In genomic region chr5:147058661-147059060, GRCm38 (mm10) we compare ENCODE assay signal across 22 mouse cellular contexts. TPM values are rescaled to one million over a fixed set of nuclear protein-coding genes. Genes with fewer than 3 reads are reported as not detected.
DNase-seq lines count a peak whose midpoint lies in the region; ATAC-seq and TF ChIP-seq lines count a peak whose summit lies in the region.
"Had no signal": no experiment of that assay in that cellular context is flagged by ENCODE, and none has a peak within 500 bp of the region (broad histone marks: within the 10 kb centered on the region; RNA-seq: fewer than 3 reads in every experiment).

No protein-coding gene starts in this region.

- no peaks in the 10 kb centered on the region for H3K9me3 ChIP-seq in lung, postnatal 0 days (ENCODE audit: low read length)
- no peaks in the 10 kb centered on the region for H3K9me3 ChIP-seq in stomach, embryonic 15.5 days
- H3K9me3 ChIP-seq: embryonic facial prominence, embryonic 13.5 days; heart, embryonic 15.5 days; hindbrain, embryonic 10.5 days; limb, embryonic 15.5 days; megakaryocyte, embryonic 14.5 days had no signal

- no peak for ATAC-seq in lung, postnatal 0 days
- ATAC-seq in stomach, embryonic 15.5 days (ENCODE audit: insufficient read depth, low FRiP score, low read depth): no peak
- ATAC-seq in CD4-positive, CD25-positive, alpha-beta regulatory T cell, adult 4 months: no peak
- ATAC-seq: forebrain, embryonic 14.5 days; inflammation-experienced regulatory T-cells, adult 6 months; Patski had no signal

- no peak for DNase-seq in lung, postnatal 0 days (ENCODE audit: low spot score)
- DNase-seq in lung, adult 2 months: no peak
- peak; percentile 71 for DNase-seq in cerebellum, adult 11 months
- peak; percentile 71 to 75 for DNase-seq in cerebellum, postnatal 10 days
- no peak for DNase-seq in kidney, adult 9 months
- DNase-seq in layer of hippocampus, postnatal 25 days (ENCODE audit: extremely low spot score in 1 of 2, low spot score in 1 of 2): no peak
- DNase-seq: adrenal gland, postnatal 10 days; gastrocnemius, postnatal 25 days; kidney, adult 2 months; kidney, postnatal 14 days; right cerebral cortex, postnatal 25 days; thymus, postnatal 36 days had no signal

- H3K9ac ChIP-seq in lung, postnatal 0 days (replicated peaks; ENCODE audit: low read depth): no peak overlapping the region
- no peak overlapping the region for H3K9ac ChIP-seq in stomach, embryonic 15.5 days
- H3K9ac ChIP-seq: embryonic facial prominence, embryonic 13.5 days; heart, embryonic 15.5 days; limb, embryonic 15.5 days had no signal

- peaks cover 14% of the 10 kb centered on the region; the same call in 1 of the 2 replicates for H3K4me1 ChIP-seq in lung, postnatal 0 days (ENCODE audit: insufficient read depth, low read depth, low read length)
- H3K4me1 ChIP-seq in lung, adult 2 months (ENCODE audit: control insufficient read depth, insufficient read depth, low read length): peaks cover 25% of the 10 kb centered on the region
- peaks cover 9% of the 10 kb centered on the region; the same call in 1 of the 2 replicates for H3K4me1 ChIP-seq in stomach, embryonic 15.5 days

- H3K36me3 ChIP-seq in lung, postnatal 0 days (ENCODE audit: insufficient read depth, low read length): no peaks in the 10 kb centered on the region
- H3K36me3 ChIP-seq in stomach, embryonic 15.5 days: no peaks in the 10 kb centered on the region
- H3K36me3 ChIP-seq: embryonic facial prominence, embryonic 13.5 days; heart, embryonic 15.5 days; hindbrain, embryonic 10.5 days; limb, embryonic 15.5 days had no signal

- H3K4me2 ChIP-seq in lung, postnatal 0 days (replicated peaks; ENCODE audit: low read depth, low read length): no peak overlapping the region
- H3K4me2 ChIP-seq in stomach, embryonic 15.5 days: no peak overlapping the region
- H3K4me2 ChIP-seq: embryonic facial prominence, embryonic 13.5 days; heart, embryonic 15.5 days; limb, embryonic 15.5 days had no signal

- no peak for TF ChIP-seq POLR2A in lung, adult 2 months (IDR thresholded peaks at IDR 0.05; ENCODE audit: borderline replicate concordance, extremely low read depth, low read depth, low read length)

- no peaks in the 10 kb centered on the region for H3K27me3 ChIP-seq in lung, postnatal 0 days (replicated peaks; ENCODE audit: insufficient read depth, low read length)
- no peaks in the 10 kb centered on the region for H3K27me3 ChIP-seq in stomach, embryonic 15.5 days (replicated peaks)
- H3K27me3 ChIP-seq: embryonic facial prominence, embryonic 13.5 days; heart, embryonic 15.5 days; limb, embryonic 15.5 days; megakaryocyte, embryonic 14.5 days; Patski had no signal

- H3K27ac ChIP-seq in lung, postnatal 0 days (ENCODE audit: low read length): peak overlapping the region; percentile 55
- H3K27ac ChIP-seq in stomach, embryonic 15.5 days: peak overlapping the region; percentile 9; the same call in 1 of the 2 replicates
- H3K27ac ChIP-seq: embryonic facial prominence, embryonic 13.5 days; heart, embryonic 15.5 days; hindbrain, embryonic 10.5 days; limb, embryonic 15.5 days had no signal

- TF ChIP-seq EP300 in lung, postnatal 0 days (IDR thresholded peaks at IDR 0.05): no peak

- H3K4me3 ChIP-seq in lung, postnatal 0 days (ENCODE audit: low read depth, low read length): no peak overlapping the region
- H3K4me3 ChIP-seq in lung, adult 2 months (replicated peaks; ENCODE audit: extremely low read depth, low read depth, low read length): no peak overlapping the region
- H3K4me3 ChIP-seq in stomach, embryonic 15.5 days (replicated peaks): no peak overlapping the region
- H3K4me3 ChIP-seq: embryonic facial prominence, embryonic 13.5 days; heart, embryonic 15.5 days; hindbrain, embryonic 10.5 days; limb, embryonic 15.5 days had no signal

- no peak for TF ChIP-seq CTCF in lung, postnatal 0 days (IDR thresholded peaks at IDR 0.05)
- TF ChIP-seq CTCF in lung, adult 2 months (IDR thresholded peaks at IDR 0.05; ENCODE audit: insufficient read depth, low read length): no peak

- WGBS in lung, postnatal 0 days: 91% methylated on average over 5 of the region's 5 CpGs
- 86% methylated on average over 5 of the region's 5 CpGs for WGBS in lung, adult 2 months
- WGBS in stomach, embryonic 15.5 days: 88% methylated on average over 5 of the region's 5 CpGs

RNA-seq across cellular contexts. Expression of gene Lnx2, which starts 17.7 kb away (rescaled TPM):
- 12.4 and 14.5 TPM in 2 replicates for polyA plus RNA-seq in lung, postnatal 0 days (2015; fragmentation: Nextera tagmentation; extraction: Ambion mirVana)
- polyA plus RNA-seq in lung, adult 2 months (2012; rRNA removed): 57.3 and 80.7 TPM in 2 replicates
- polyA plus RNA-seq in stomach, embryonic 15.5 days (2015; fragmentation: Nextera tagmentation; extraction: Ambion mirVana): 16.3 and 19.4 TPM in 2 replicates
- total RNA-seq in layer of hippocampus, postnatal 25 days (2021): 1 to 10 TPM; 4.9 to 5.2 TPM
- 10 to 100 TPM; 19.6 to 29.9 TPM for polyA plus RNA-seq in CD4-positive, CD25-positive, alpha-beta regulatory T cell, adult 4 months (2017; shearing (Covaris generic))

RNA-seq across cellular contexts. Expression of gene Polr1d, which starts 18.2 kb away (rescaled TPM):
- 106 and 107 TPM in 2 replicates for polyA plus RNA-seq in lung, postnatal 0 days (2015; fragmentation: Nextera tagmentation; extraction: Ambion mirVana)
- polyA plus RNA-seq in lung, adult 2 months (2012; rRNA removed): 31.6 and 36.8 TPM in 2 replicates
- 140 and 146 TPM in 2 replicates for polyA plus RNA-seq in stomach, embryonic 15.5 days (2015; fragmentation: Nextera tagmentation; extraction: Ambion mirVana)
- total RNA-seq in layer of hippocampus, postnatal 25 days (2021): 10 to 100 TPM; 68.6 to 72.4 TPM
- polyA plus RNA-seq in CD4-positive, CD25-positive, alpha-beta regulatory T cell, adult 4 months (2017; shearing (Covaris generic)): 100 to 1,000 TPM; 126 to 148 TPM

Comparison
In these comparisons a context has a peak if more than half of its experiments do, and no peak if none do; other contexts are left out.
1. DNase-seq: peak in cerebellum, adult 11 months (single experiment) and cerebellum, postnatal 10 days (2 of 2); none in lung, postnatal 0 days (single experiment), lung, adult 2 months (single experiment), kidney, adult 9 months (single experiment) and layer of hippocampus, postnatal 25 days (0 of 2).